In the genomic region with DNA sequence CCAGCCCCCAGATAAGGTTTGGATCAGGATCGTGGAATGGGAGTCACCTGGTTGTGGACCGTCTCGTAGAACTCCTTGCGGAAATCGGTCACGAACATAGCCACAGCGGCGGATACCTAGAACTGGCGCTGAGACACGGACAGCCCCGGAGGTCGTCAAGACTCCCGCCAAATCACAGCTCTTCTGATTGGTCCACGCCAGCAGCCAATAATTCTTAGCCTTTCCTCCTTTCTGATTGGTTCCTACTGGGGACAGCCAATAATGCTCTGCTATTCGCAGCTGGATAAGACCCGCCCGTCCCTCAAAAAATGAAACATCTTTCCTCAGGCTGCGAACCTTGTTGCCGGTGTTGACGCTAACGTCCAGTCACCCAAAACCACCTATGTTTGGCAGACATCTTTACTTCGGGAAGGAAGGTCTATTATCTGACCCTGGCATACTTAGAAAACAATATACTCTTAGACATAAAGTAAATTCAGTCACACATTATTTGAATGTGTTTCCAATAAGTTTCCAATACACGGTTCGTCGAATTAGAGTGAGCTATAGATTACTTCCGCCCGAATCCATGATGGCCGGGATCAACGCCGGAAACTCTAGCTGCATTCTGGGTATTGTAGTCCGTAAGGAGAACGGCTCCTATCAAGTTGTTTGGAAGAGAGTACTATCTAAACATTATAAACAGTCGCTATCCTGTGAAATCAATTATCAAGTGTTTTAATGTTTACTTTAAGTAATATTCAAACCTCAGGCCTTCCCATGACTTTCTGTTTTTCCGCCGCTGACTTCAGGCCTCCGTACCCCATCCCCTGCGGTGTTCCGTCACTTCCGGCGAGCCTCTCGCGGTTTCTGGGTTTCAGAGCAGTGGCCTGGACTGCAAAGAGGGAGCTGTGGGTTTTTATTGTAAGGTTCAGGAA, we compare ENCODE assay signal across 8 mouse cellular contexts. TPM values are rescaled to one million over a fixed set of nuclear protein-coding genes. Genes with fewer than 3 reads are reported as not detected.
DNase-seq lines count a peak whose midpoint lies in the region; ATAC-seq and TF ChIP-seq lines count a peak whose summit lies in the region.

A gene (plus strand): TSS at position 312 of the 917 bp plus-strand sequence.
A gene (minus strand): TSS at position 520 of the 917 bp plus-strand sequence.

- H3K4me2 ChIP-seq in lung, postnatal 0 days (replicated peaks; ENCODE audit: low read depth, low read length): peak within 1 kb of the TSS; percentile 62

- peaks cover 55% of the 10 kb centered on the region for H3K36me3 ChIP-seq in hindbrain, embryonic 10.5 days
- peaks cover 16% of the 10 kb centered on the region; the same call in 1 of the 2 replicates for H3K36me3 ChIP-seq in lung, postnatal 0 days (ENCODE audit: insufficient read depth, low read length)

- ATAC-seq in frontal cortex, adult (ENCODE audit: low TSS enrichment): peak; percentile 95
- ATAC-seq in lung, postnatal 0 days: peak; percentile 96

- peaks cover 30% of the 10 kb centered on the region for H3K4me1 ChIP-seq in hindbrain, embryonic 10.5 days (replicated peaks)
- peaks cover 3% of the 10 kb centered on the region; the same call in 1 of the 2 replicates for H3K4me1 ChIP-seq in lung, postnatal 0 days (ENCODE audit: insufficient read depth, low read depth, low read length)

- DNase-seq in MN1 (ENCODE audit: low spot score): peak; percentile 93
- peak; percentile 94 for DNase-seq in cerebellum, adult 9-10 months
- peak; percentile 91 for DNase-seq in hindbrain, embryonic 10.5 days (ENCODE audit: low spot score)
- peak; percentile 95 for DNase-seq in layer of hippocampus, adult 9-11 months
- DNase-seq in lung, postnatal 0 days (ENCODE audit: low spot score): peak; percentile 99
- peak; percentile 74 for DNase-seq in ovary, postnatal 14 days (ENCODE audit: low spot score)
- peak; percentile 88 for DNase-seq in thymus, postnatal 14 days

- H3K27me3 ChIP-seq in hindbrain, embryonic 10.5 days (ENCODE audit: insufficient read depth, poor library complexity, severe bottlenecking): no peaks in the 10 kb centered on the region
- H3K27me3 ChIP-seq in lung, postnatal 0 days (replicated peaks; ENCODE audit: insufficient read depth, low read length): no peaks in the 10 kb centered on the region

- H3K9ac ChIP-seq in lung, postnatal 0 days (replicated peaks; ENCODE audit: low read depth): peak within 1 kb of the TSS; percentile 93

- no peaks in the 10 kb centered on the region for H3K9me3 ChIP-seq in hindbrain, embryonic 10.5 days
- no peaks in the 10 kb centered on the region for H3K9me3 ChIP-seq in lung, postnatal 0 days (ENCODE audit: low read length)

- peak within 1 kb of the TSS; percentile 91 for H3K27ac ChIP-seq in hindbrain, embryonic 10.5 days
- H3K27ac ChIP-seq in lung, postnatal 0 days (ENCODE audit: low read length): peak within 1 kb of the TSS; percentile 89

- peak within 1 kb of the TSS; percentile 79 for H3K4me3 ChIP-seq in hindbrain, embryonic 10.5 days
- peak within 1 kb of the TSS; percentile 84 for H3K4me3 ChIP-seq in lung, postnatal 0 days (ENCODE audit: low read depth, low read length)

- TF ChIP-seq EP300 in lung, postnatal 0 days (IDR thresholded peaks at IDR 0.05): peak; percentile 91

- no peak for TF ChIP-seq CTCF in lung, postnatal 0 days (IDR thresholded peaks at IDR 0.05)

- WGBS in hindbrain, embryonic 10.5 days: under 1% methylated on average over 42 of the region's 42 CpGs
- WGBS in lung, postnatal 0 days: under 1% methylated on average over 42 of the region's 42 CpGs

RNA-seq across cellular contexts. Expression of the first gene that starts in this region (rescaled TPM):
- polyA plus RNA-seq in hindbrain, embryonic 10.5 days (2016; fragmentation: Nextera tagmentation; extraction: Ambion mirVana): 100 and 104 TPM in 2 replicates
- 75.4 and 81.7 TPM in 2 replicates for polyA plus RNA-seq in lung, postnatal 0 days (2015; fragmentation: Nextera tagmentation; extraction: Ambion mirVana)

RNA-seq across cellular contexts. Expression of the second gene that starts in this region (rescaled TPM):
- 55.1 and 72.7 TPM in 2 replicates for polyA plus RNA-seq in hindbrain, embryonic 10.5 days (2016; fragmentation: Nextera tagmentation; extraction: Ambion mirVana)
- 4.8 and 6.0 TPM in 2 replicates for polyA plus RNA-seq in lung, postnatal 0 days (2015; fragmentation: Nextera tagmentation; extraction: Ambion mirVana)

Comparison
In these comparisons a context has a peak if more than half of its experiments do, and no peak if none do; other contexts are left out.
1. Peak in every context shown above with its lines: DNase-seq, ATAC-seq, H3K4me3 ChIP-seq and H3K27ac ChIP-seq.